Mouse (Mus musculus) limb, embryonic 13.5 days (tissue): ENCODE data around the gene Jakmip3. TPM values are rescaled to one million over a fixed set of nuclear protein-coding genes. Genes with fewer than 3 reads are reported as not detected.

Experiments
- polyA plus RNA-seq: library from polyadenylated mRNA; unstranded; fragments of >200 nt; fragmentation: Nextera tagmentation; extraction: Ambion mirVana; gene quantifications from 2 replicates; pipeline ENCODE4 v1.2.1, GENCODE M21; 2015

Jakmip3 gene
- polyA plus RNA-seq, 1 experiment from 2014 or later: 0.46 TPM

Other genes with a start within 250 kb of the Jakmip3 start
- gene Ppp2r2d, start 94.7 kb upstream of the Jakmip3 start, polyA plus RNA-seq: 39.7 and 48.1 TPM in 2 replicates
- gene Mapk1ip1, start 94.5 kb upstream of the Jakmip3 start, polyA plus RNA-seq: 14.3 TPM in 2 replicates
- 133 and 134 TPM in 2 replicates for gene Bnip3, start 31.2 kb upstream of the Jakmip3 start, polyA plus RNA-seq
- 24.3 and 24.4 TPM in 2 replicates for gene Dpysl4, start 145.3 kb downstream of the Jakmip3 start, polyA plus RNA-seq